Mouse (Mus musculus) thymus, postnatal 36 days (tissue): ENCODE data around the gene Commd8.
"Not testable (repeated sequence)": the region's sequence is repeated elsewhere in the genome, so short reads cannot be mapped to it uniquely, and the experiment has no call there.

Experiments
- DNase-seq, 2 experiments: peaks; one replicate each; pipeline ENCODE4 v3.0.0; 2022; ENCODE audit warnings: mixed read lengths in 2 of 2

Gene Commd8

GRCm38 (mm10) chr5:72164386-72164785 lies 3.6 kb downstream of the Commd8 start:
- no peak for DNase-seq

GRCm38 (mm10) chr5:72162855-72163254 lies 5.1 kb downstream of the Commd8 start:
- DNase-seq: peak; percentile 28 to 36

- DNase-seq: no peak
Observed at GRCm38 (mm10) chr5:72160781-72161485, 7.1 kb downstream of the Commd8 start.

GRCm38 (mm10) chr5:72159537-72159936 lies 8.5 kb downstream of the Commd8 start:
- DNase-seq: no peak

- no peak for DNase-seq
Observed at GRCm38 (mm10) chr5:72158667-72159066, 9.3 kb downstream of the Commd8 start.

- no peak for DNase-seq
Observed at GRCm38 (mm10) chr5:72156598-72156997, 11.4 kb downstream of the Commd8 start.

- not testable (repeated sequence) for DNase-seq
Observed at GRCm38 (mm10) chr5:72155686-72156085, 12.3 kb downstream of the Commd8 start.

GRCm38 (mm10) chr5:72150870-72151269 lies 17.1 kb downstream of the Commd8 start:
- no peak for DNase-seq

GRCm38 (mm10) chr5:72148679-72149078 lies 19.3 kb downstream of the Commd8 start:
- no peak for DNase-seq

- DNase-seq: no peak
Observed at GRCm38 (mm10) chr5:72139619-72140018, 28.4 kb downstream of the Commd8 start.

- no peak for DNase-seq
Observed at GRCm38 (mm10) chr5:72138256-72138655, 29.7 kb downstream of the Commd8 start.

GRCm38 (mm10) chr5:72133906-72134305 lies 34.1 kb downstream of the Commd8 start:
- no peak for DNase-seq

GRCm38 (mm10) chr5:72126681-72127080 lies 41.3 kb downstream of the Commd8 start:
- no peak for DNase-seq

- DNase-seq: no peak
Observed at GRCm38 (mm10) chr5:72122414-72123037, 45.5 kb downstream of the Commd8 start.
